Mouse (Mus musculus): ENCODE results near the gene Adcy1.

GRCm38 (mm10) chr11:7188469-7188868 lies 125.2 kb downstream of the Adcy1 start, which contains the start of gene Gm11985:
- TF ChIP-seq EP300 (IDR thresholded peaks at IDR 0.05; ENCODE audit: insufficient read depth, low read depth, low read length) = no peak
- no peak for TF ChIP-seq CTCF (IDR thresholded peaks at IDR 0.05)
- TF ChIP-seq POLR2A (IDR thresholded peaks at IDR 0.05; ENCODE audit: insufficient read depth, low read depth, low read length) = no peak

All from heart, adult 2 months (tissue).